Mouse (Mus musculus): ENCODE measurements around the gene Tuba1b. TPM values are rescaled to one million over a fixed set of nuclear protein-coding genes. Genes with fewer than 3 reads are reported as not detected.
"Not testable (repeated sequence)": the region's sequence is repeated elsewhere in the genome, so short reads cannot be mapped to it uniquely, and the experiment has no call there.

Tuba1b gene
- polyA plus RNA-seq, 1 experiment = 148 TPM

DNA sequence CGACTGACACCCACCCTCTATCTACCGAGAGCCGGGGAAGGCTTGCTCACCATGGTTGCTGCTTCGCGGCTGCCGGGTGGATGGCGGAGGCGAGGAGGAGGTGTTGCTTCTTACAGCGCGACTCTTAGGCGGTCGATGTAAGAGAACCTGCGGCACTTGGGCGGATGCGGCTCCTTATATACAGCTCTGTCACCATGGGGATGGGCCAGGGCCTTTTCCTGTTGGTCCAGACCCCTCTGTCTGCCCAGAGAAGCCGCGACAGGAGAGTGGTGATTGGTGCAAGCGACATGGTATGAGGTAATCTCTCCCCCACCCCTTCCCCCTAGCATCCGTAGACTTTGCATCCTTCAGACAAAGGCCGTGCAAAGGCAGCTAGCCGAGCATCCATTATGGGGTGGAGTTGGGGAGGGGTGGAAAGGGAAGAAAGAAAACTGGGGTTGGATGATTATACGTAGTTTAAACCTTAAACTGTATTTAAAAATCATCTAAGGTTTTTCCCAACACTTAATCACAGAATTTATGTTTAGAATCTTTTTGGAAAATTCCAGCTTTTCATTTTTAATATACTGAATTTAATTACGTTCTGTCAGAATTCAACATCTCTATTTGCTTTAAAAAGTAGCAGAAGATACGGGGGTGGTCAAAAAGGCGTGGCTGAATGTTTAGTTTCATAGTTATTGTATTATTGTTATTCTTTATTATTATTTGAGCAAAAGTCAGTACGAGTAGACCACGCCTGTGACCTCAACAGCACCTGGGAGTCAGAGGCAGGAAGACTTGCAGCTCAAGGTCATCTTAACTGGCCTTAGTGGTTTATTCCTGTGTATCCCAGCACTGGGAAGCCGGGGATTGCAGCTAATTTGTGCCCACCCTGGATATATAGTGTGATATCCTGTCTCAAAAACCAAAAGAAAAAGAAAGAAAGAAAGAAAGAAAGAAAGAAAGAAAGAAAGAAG is 19.3 kb upstream of the Tuba1b start, which contains the start of the genes Gm49450 and Tuba1a:
Gene Gm49450 (minus strand): TSS at position 151 of the 956 bp plus-strand sequence.
Gene Tuba1a (minus strand): TSS at position 303 of the 956 bp plus-strand sequence.
- H3K4me1 ChIP-seq (ENCODE audit: control insufficient read depth, insufficient read depth, low read length) = peaks cover 2% of the 10 kb centered on the region
- H3K36me3 ChIP-seq (ENCODE audit: control insufficient read depth, insufficient read depth, low read length) = no peaks in the 10 kb centered on the region
- H3K27me3 ChIP-seq (ENCODE audit: control insufficient read depth, insufficient read depth, low read length) = no peaks in the 10 kb centered on the region
- H3K27ac ChIP-seq (ENCODE audit: control insufficient read depth, insufficient read depth, low read depth, low read length) = peak within 1 kb of the TSS; percentile 88
- TF ChIP-seq CTCF (IDR thresholded peaks at IDR 0.05; ENCODE audit: control insufficient read depth, insufficient read depth, insufficient replicate concordance, low read depth, low read length) = no peak
- TF ChIP-seq POLR2A (IDR thresholded peaks at IDR 0.05; ENCODE audit: control insufficient read depth, low read depth, low read length) = peak; percentile 85
- H3K4me3 ChIP-seq (ENCODE audit: control insufficient read depth, low read depth, low read length) = peak within 1 kb of the TSS; percentile 89

DNA sequence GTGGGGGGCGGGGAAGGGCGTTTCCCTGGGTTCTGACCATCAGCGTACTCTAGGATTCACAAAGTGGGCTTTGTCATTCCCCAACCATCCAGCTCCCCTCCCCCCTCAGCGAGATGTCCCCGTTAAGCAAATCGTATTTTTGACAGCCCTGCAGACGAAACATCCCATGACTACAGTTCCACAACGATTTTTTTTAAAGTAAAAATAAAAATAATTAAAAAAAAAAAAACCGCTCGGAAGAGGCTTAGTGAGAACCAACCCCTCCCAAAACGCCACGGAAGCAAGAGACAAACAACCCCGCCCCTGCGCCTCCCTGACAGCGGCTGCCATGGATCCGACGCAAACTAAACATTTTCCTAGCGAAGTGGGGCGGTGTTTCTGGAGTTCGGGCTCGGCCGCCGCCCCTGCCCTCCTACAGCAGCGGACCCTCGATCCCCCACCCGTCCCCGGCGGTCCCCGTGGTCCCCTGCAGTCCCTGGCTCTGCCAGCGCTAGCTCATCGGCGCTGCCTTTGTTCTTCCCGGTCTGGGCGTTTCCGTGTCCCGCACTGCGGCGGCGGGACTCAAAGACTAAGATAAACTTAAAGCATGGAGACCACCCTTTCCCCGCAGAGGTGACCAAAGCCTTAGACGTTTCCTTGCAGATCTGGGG is 18.5 kb upstream of the Tuba1b start:
- 0 out of 2 replicates have a peak, but pooled peaks have one; percentile 4 for TF ChIP-seq CTCF (IDR thresholded peaks at IDR 0.05; ENCODE audit: control insufficient read depth, insufficient read depth, insufficient replicate concordance, low read depth, low read length)
- no peak for TF ChIP-seq POLR2A (IDR thresholded peaks at IDR 0.05; ENCODE audit: control insufficient read depth, low read depth, low read length)
- peak overlapping the region; percentile 88 for H3K27ac ChIP-seq (ENCODE audit: control insufficient read depth, insufficient read depth, low read depth, low read length)
- H3K36me3 ChIP-seq (ENCODE audit: control insufficient read depth, insufficient read depth, low read length) = no peaks in the 10 kb centered on the region
- H3K4me1 ChIP-seq (ENCODE audit: control insufficient read depth, insufficient read depth, low read length) = peaks cover 2% of the 10 kb centered on the region
- H3K4me3 ChIP-seq (ENCODE audit: control insufficient read depth, low read depth, low read length) = peak overlapping the region; percentile 89
- H3K27me3 ChIP-seq (ENCODE audit: control insufficient read depth, insufficient read depth, low read length) = no peaks in the 10 kb centered on the region

DNA sequence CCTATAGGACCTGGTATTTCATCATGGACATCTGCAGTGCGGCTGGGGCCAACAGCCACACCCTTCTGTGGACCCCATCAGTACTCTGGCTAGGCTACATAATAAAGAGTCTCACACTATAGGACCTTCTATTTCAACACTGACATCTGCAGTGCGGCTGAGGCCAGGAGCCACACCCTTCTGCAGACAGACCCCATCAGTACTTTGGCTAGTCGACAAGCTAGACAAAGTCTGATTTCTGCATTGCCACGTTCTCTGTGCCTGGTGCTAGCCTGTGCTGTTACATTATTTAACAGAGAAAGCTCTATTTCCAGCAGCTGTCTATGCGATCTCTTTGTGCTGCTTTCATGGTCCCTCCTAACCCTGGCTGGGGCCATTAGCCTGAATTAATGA is 17.7 kb upstream of the Tuba1b start:
- Histone ChIP-seq H3K36me3 (ENCODE audit: control insufficient read depth, insufficient read depth, low read length) (no peaks in the 10 kb centered on the region), H3K27ac (ENCODE audit: control insufficient read depth, insufficient read depth, low read depth, low read length) (no peak overlapping the region), H3K4me1 (ENCODE audit: control insufficient read depth, insufficient read depth, low read length) (peaks cover 2% of the 10 kb centered on the region), H3K27me3 (ENCODE audit: control insufficient read depth, insufficient read depth, low read length) (no peaks in the 10 kb centered on the region), H3K4me3 (ENCODE audit: control insufficient read depth, low read depth, low read length) (peak overlapping the region; percentile 48)
- TF ChIP-seq CTCF (IDR thresholded peaks at IDR 0.05; ENCODE audit: control insufficient read depth, insufficient read depth, insufficient replicate concordance, low read depth, low read length) = no peak
- TF ChIP-seq POLR2A (IDR thresholded peaks at IDR 0.05; ENCODE audit: control insufficient read depth, low read depth, low read length) = no peak

DNA sequence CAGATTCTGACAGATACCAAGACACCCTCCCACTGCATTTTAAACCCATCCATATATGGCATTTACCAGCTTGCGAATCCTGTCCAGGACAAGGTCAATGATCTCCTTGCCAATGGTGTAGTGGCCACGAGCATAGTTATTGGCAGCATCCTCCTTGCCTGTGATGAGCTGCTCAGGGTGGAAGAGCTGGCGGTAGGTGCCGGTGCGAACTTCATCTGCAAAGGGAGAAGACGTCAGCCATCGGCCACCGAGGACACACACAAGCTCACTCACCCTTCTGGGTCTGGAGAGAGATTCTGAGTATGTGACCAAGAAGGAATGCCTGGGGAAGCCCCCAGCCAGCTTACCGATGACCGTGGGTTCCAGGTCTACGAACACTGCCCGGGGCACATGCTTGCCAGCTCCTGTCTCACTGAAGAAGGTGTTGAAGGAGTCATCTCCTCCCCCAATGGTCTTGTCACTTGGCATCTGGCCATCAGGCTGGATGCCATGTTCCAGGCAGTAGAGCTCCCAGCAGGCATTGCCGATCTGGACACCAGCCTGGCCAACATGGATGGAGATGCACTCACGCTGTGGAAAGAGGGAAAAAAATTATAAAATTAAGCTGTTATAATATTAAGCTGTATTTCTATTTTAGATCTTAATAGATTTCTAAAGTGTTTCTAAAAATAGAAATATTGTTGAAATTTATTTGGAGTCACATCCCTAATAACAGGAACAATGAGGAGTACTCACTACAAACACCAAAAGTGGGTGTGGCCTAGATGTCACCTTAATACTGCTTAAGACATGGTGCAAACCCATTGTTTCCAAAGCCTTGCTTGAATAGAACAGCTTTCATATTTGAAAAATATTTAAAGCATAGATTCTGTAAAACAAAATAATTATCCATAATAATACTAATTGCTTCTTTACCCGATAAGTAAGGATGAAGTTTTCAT is 17.0 kb upstream of the Tuba1b start:
- not testable (repeated sequence) for H3K4me1 ChIP-seq (ENCODE audit: control insufficient read depth, insufficient read depth, low read length); H3K27me3 ChIP-seq (ENCODE audit: control insufficient read depth, insufficient read depth, low read length); H3K4me3 ChIP-seq (ENCODE audit: control insufficient read depth, low read depth, low read length); H3K36me3 ChIP-seq (ENCODE audit: control insufficient read depth, insufficient read depth, low read length); H3K27ac ChIP-seq (ENCODE audit: control insufficient read depth, insufficient read depth, low read depth, low read length)

DNA sequence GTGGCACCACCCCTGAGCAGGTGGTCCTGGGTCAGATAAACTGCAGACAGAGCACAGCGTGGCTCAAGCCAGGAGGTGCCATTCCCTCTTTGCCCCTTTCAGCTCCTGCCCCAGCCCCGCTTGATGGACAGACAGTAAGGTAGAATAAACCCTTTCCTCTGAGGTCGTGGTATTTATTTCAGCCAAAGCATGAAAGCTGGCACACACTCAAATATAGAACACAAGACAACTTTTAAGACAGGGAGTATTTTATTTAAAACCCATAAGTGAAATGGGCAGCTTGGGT is 15.2 kb upstream of the Tuba1b start:
- no peak for TF ChIP-seq CTCF (IDR thresholded peaks at IDR 0.05; ENCODE audit: control insufficient read depth, insufficient read depth, insufficient replicate concordance, low read depth, low read length)
- no peak for TF ChIP-seq POLR2A (IDR thresholded peaks at IDR 0.05; ENCODE audit: control insufficient read depth, low read depth, low read length)
- Histone ChIP-seq H3K4me3 (ENCODE audit: control insufficient read depth, low read depth, low read length) (no peak overlapping the region), H3K36me3 (ENCODE audit: control insufficient read depth, insufficient read depth, low read length) (no peaks in the 10 kb centered on the region)

DNA sequence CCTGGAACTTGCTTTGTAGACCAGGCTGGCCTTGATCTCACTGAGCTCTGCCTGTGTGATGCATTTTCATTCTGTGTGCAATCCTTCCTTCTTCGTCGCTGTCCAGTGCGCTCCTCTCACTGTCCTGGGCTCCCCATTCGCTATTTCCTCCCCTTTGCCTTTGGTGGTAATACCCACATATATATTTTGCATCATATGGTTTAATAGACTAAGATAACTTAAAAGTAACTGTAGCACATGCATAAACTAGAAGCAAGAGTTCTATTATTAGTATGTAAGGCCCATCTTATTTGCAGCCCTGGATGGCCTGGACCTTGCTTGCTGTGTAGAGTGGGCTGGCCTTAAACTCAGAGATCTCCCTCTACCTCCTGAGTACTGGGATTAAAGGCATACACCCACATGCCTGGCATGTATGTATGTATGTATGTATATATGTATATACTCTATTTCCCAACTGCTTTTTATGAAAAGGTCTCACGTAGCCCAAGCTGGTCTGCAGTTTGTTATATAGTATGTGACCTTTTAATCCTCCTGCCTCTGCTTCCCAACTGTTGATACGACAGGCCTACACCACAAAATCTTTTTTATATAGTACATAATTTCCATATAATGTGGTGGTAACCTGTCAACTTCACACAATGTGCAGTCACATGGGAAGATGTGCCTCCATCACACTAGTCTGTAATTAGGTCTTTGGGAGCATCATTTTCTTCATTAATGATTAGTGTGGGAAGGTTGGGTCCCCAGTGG is 14.7 kb upstream of the Tuba1b start:
- no peak overlapping the region for H3K4me3 ChIP-seq (ENCODE audit: control insufficient read depth, low read depth, low read length)
- peaks cover 2% of the 10 kb centered on the region for H3K4me1 ChIP-seq (ENCODE audit: control insufficient read depth, insufficient read depth, low read length)
- no peaks in the 10 kb centered on the region for H3K27me3 ChIP-seq (ENCODE audit: control insufficient read depth, insufficient read depth, low read length)
- no peak overlapping the region for H3K27ac ChIP-seq (ENCODE audit: control insufficient read depth, insufficient read depth, low read depth, low read length)
- no peaks in the 10 kb centered on the region for H3K36me3 ChIP-seq (ENCODE audit: control insufficient read depth, insufficient read depth, low read length)
- no peak for TF ChIP-seq CTCF (IDR thresholded peaks at IDR 0.05; ENCODE audit: control insufficient read depth, insufficient read depth, insufficient replicate concordance, low read depth, low read length)
- TF ChIP-seq POLR2A (IDR thresholded peaks at IDR 0.05; ENCODE audit: control insufficient read depth, low read depth, low read length) = no peak

More for the DNA sequence above, 15.2 kb upstream of the Tuba1b start:
- Histone ChIP-seq H3K27me3 (ENCODE audit: control insufficient read depth, insufficient read depth, low read length) (no peaks in the 10 kb centered on the region), H3K27ac (ENCODE audit: control insufficient read depth, insufficient read depth, low read depth, low read length) (no peak overlapping the region), H3K4me1 (ENCODE audit: control insufficient read depth, insufficient read depth, low read length) (peaks cover 2% of the 10 kb centered on the region)

All from testis, adult 2 months (tissue).